Mouse (Mus musculus) stomach, embryonic 14.5 days (tissue): ENCODE measurements around the gene Acot2. TPM values are rescaled to one million over a fixed set of nuclear protein-coding genes. Genes with fewer than 3 reads are reported as not detected.
"Not testable (repeated sequence)": the region's sequence is repeated elsewhere in the genome, so short reads cannot be mapped to it uniquely, and the experiment has no call there.

ENCODE experiments used
- ATAC-seq: fragments of 200-750 bp; cut with Nextera tagmentation; 2 replicates; pipeline ENCODE4 v1.8.0; 2017; ENCODE audit warnings: low read depth, moderate TSS enrichment; ENCODE audit not compliant: insufficient number of reproducible peaks, insufficient read depth, low FRiP score
- H3K27ac ChIP-seq: fragments of 300-500 bp; sonication (generic); 2 replicates; pipeline ENCODE4 v1.5.1; 2014; ENCODE audit warnings: mild to moderate bottlenecking, low read length, moderate library complexity, mixed read lengths
- H3K27me3 ChIP-seq: fragments of 300-500 bp; sonication (generic); 2 replicates; pipeline ENCODE4 v1.6.1; 2014; ENCODE audit warnings: low read length, control low read depth, mixed read lengths; ENCODE audit not compliant: control insufficient read depth, insufficient read depth
- H3K36me3 ChIP-seq: fragments of 300-500 bp; sonication (generic); 2 replicates; pipeline ENCODE4 v1.6.1; 2014; ENCODE audit warnings: mild to moderate bottlenecking, control low read depth, low read length, moderate library complexity, mixed read lengths; ENCODE audit not compliant: control insufficient read depth, insufficient read depth
- H3K4me1 ChIP-seq: fragments of 300-500 bp; sonication (generic); 2 replicates; pipeline ENCODE4 v1.6.1; 2014; ENCODE audit warnings: low read length, control low read depth, mixed read lengths; ENCODE audit not compliant: control insufficient read depth, insufficient read depth
- H3K4me2 ChIP-seq: fragments of 300-500 bp; sonication (generic); replicated peaks from 2 replicates; pipeline ENCODE4 v1.6.1; 2014; ENCODE audit warnings: low read depth, low read length, control low read depth
- H3K4me3 ChIP-seq: fragments of 300-500 bp; sonication (generic); 2 replicates; pipeline ENCODE4 v1.5.1; 2014; ENCODE audit warnings: low read depth, low read length, control low read depth
- H3K9ac ChIP-seq: fragments of 300-500 bp; sonication (generic); replicated peaks from 2 replicates; pipeline ENCODE4 v1.6.1; 2014; ENCODE audit warnings: low read depth, mild to moderate bottlenecking, control low read depth, low read length, moderate library complexity, mixed read lengths
- H3K9me3 ChIP-seq: fragments of 300-500 bp; sonication (generic); 2 replicates; pipeline ENCODE4 v1.6.1; 2016; ENCODE audit warnings: low read depth, low read length, control low read depth; ENCODE audit not compliant: control insufficient read depth
- whole genome bisulfite sequencing: fragments of 180-500 bp; shearing (Covaris S2); extraction: QIAGEN DNeasy Blood & Tissue Kit; methylation state at CpG from one replicate; pipeline ENCODE4 v1.1.7; 2014; 5-methylcytosine and 5-hydroxymethylcytosine counted together
- polyA plus RNA-seq: library from polyadenylated mRNA; unstranded; fragments of >200 nt; fragmentation: Nextera tagmentation; extraction: Ambion mirVana; gene quantifications from 2 replicates; pipeline ENCODE4 v1.2.1, GENCODE M21; 2014

Gene Acot2
- polyA plus RNA-seq, 1 experiment from 2014 or later, result 27.2 TPM

- no peaks in the 10 kb centered on the region for H3K27me3 ChIP-seq
- H3K27ac ChIP-seq, result no peak within 1 kb of the TSS
- ATAC-seq, result no peak
- no peaks in the 10 kb centered on the region for H3K36me3 ChIP-seq
- H3K4me2 ChIP-seq, result no peak within 1 kb of the TSS
- H3K4me3 ChIP-seq, result no peak within 1 kb of the TSS
- WGBS, result 67% methylated on average over 4 of the region's 4 CpGs
- H3K9me3 ChIP-seq, result no peaks in the 10 kb centered on the region
- no peak within 1 kb of the TSS for H3K9ac ChIP-seq
- no peaks in the 10 kb centered on the region for H3K4me1 ChIP-seq
Measured at GRCm38 (mm10) chr12:83984752-83985151, 2.9 kb upstream of the Acot2 start, which contains the start of gene Heatr4. Heatr4 (minus strand) TSS chr12:83984852.

GRCm38 (mm10) chr12:83987242-83987582 is 449 bp upstream of the Acot2 start:
- no peaks in the 10 kb centered on the region for H3K27me3 ChIP-seq
- H3K4me3 ChIP-seq, result peak overlapping the region; percentile 63
- H3K36me3 ChIP-seq, result no peaks in the 10 kb centered on the region
- peak overlapping the region; percentile 69; the same call in 1 of the 2 replicates for H3K9ac ChIP-seq
- 0 out of 2 replicates have a peak, but pooled peaks have one; percentile 5 for ATAC-seq
- H3K4me2 ChIP-seq, result peak overlapping the region; percentile 50
- H3K4me1 ChIP-seq, result no peaks in the 10 kb centered on the region
- no peaks in the 10 kb centered on the region for H3K9me3 ChIP-seq
- WGBS, result 17% methylated on average over 8 of the region's 8 CpGs
- peak overlapping the region; percentile 90; the same call in 1 of the 2 replicates for H3K27ac ChIP-seq

- H3K4me3 ChIP-seq, result peak overlapping the region; percentile 63
- no peaks in the 10 kb centered on the region for H3K9me3 ChIP-seq
- H3K4me2 ChIP-seq, result peak overlapping the region; percentile 50
- H3K36me3 ChIP-seq, result no peaks in the 10 kb centered on the region
- peak overlapping the region; percentile 90 for H3K27ac ChIP-seq
- H3K27me3 ChIP-seq, result no peaks in the 10 kb centered on the region
- no peak for ATAC-seq
- no peaks in the 10 kb centered on the region for H3K4me1 ChIP-seq
- peak overlapping the region; percentile 69 for H3K9ac ChIP-seq
- 62% methylated on average over 4 of the region's 4 CpGs for WGBS
Measured at GRCm38 (mm10) chr12:83988483-83988882, 822 bp downstream of the Acot2 start.

- Histone ChIP-seq H3K9ac (no peak overlapping the region), H3K27ac (no peak overlapping the region), H3K4me1 (no peaks in the 10 kb centered on the region), H3K4me3 (no peak overlapping the region), H3K36me3 (no peaks in the 10 kb centered on the region), H3K27me3 (no peaks in the 10 kb centered on the region), H3K9me3 (no peaks in the 10 kb centered on the region), H3K4me2 (no peak overlapping the region)
- no peak for ATAC-seq
- WGBS, result 92% methylated on average over 4 of the region's 4 CpGs
Measured at GRCm38 (mm10) chr12:83989378-83989777, 1.7 kb downstream of the Acot2 start.

GRCm38 (mm10) chr12:83997221-83997620 is 9.6 kb downstream of the Acot2 start:
- no peak overlapping the region for H3K4me2 ChIP-seq
- H3K9me3 ChIP-seq, result no peaks in the 10 kb centered on the region; the same call in 1 of the 2 replicates
- no peak overlapping the region for H3K4me3 ChIP-seq
- H3K4me1 ChIP-seq, result no peaks in the 10 kb centered on the region
- no peaks in the 10 kb centered on the region for H3K36me3 ChIP-seq
- 65% methylated on average over 2 of the region's 2 CpGs for WGBS
- no peak overlapping the region for H3K27ac ChIP-seq
- no peaks in the 10 kb centered on the region for H3K27me3 ChIP-seq
- no peak for ATAC-seq
- H3K9ac ChIP-seq, result no peak overlapping the region

GRCm38 (mm10) chr12:83998341-83999107 is 10.9 kb downstream of the Acot2 start:
- Histone ChIP-seq H3K4me3 (no peak overlapping the region), H3K4me1 (no peaks in the 10 kb centered on the region), H3K27ac (no peak overlapping the region), H3K27me3 (no peaks in the 10 kb centered on the region), H3K36me3 (no peaks in the 10 kb centered on the region), H3K9ac (no peak overlapping the region), H3K9me3 (no peaks in the 10 kb centered on the region; the same call in 1 of the 2 replicates), H3K4me2 (no peak overlapping the region)
- no peak for ATAC-seq
- 42% methylated on average over 11 of the region's 11 CpGs for WGBS

- WGBS, result 41% methylated on average over 8 of the region's 8 CpGs
- 0 out of 2 replicates have a peak, but pooled peaks have one; percentile 28 for ATAC-seq
- not testable (repeated sequence) for H3K36me3 ChIP-seq, H3K4me1 ChIP-seq, H3K9ac ChIP-seq, H3K9me3 ChIP-seq, H3K4me2 ChIP-seq, H3K4me3 ChIP-seq, H3K27ac ChIP-seq, H3K27me3 ChIP-seq
Measured at GRCm38 (mm10) chr12:83999237-83999636, 11.6 kb downstream of the Acot2 start.

GRCm38 (mm10) chr12:84000418-84000817 is 12.8 kb downstream of the Acot2 start:
- Histone ChIP-seq H3K36me3 (no peaks in the 10 kb centered on the region), H3K4me2 (no peak overlapping the region), H3K27me3 (no peaks in the 10 kb centered on the region), H3K9ac (no peak overlapping the region), H3K4me1 (no peaks in the 10 kb centered on the region), H3K9me3 (no peaks in the 10 kb centered on the region; the same call in 1 of the 2 replicates), H3K4me3 (no peak overlapping the region), H3K27ac (no peak overlapping the region)
- 71% methylated on average over 3 of the region's 3 CpGs for WGBS
- no peak for ATAC-seq
